Mouse (Mus musculus): ENCODE data around the gene Rnf227. TPM values are rescaled to one million over a fixed set of nuclear protein-coding genes. Genes with fewer than 3 reads are reported as not detected.

The Rnf227 gene
- polyA plus RNA-seq, 1 experiment from 2014 or later = 257 TPM

GRCm38 (mm10) chr11:69326408-69327156 is 13.7 kb upstream of the Rnf227 start:
- WGBS = 1% methylated on average over 45 of the region's 45 CpGs
- peaks cover 37% of the 10 kb centered on the region for H3K4me1 ChIP-seq (ENCODE audit: control insufficient read depth, insufficient read depth, low read depth, low read length)

GRCm38 (mm10) chr11:69327157-69327442 is 13.2 kb upstream of the Rnf227 start:
- peak overlapping the region; percentile 95 for H3K4me2 ChIP-seq (ENCODE audit: low read length)
- H3K9me3 ChIP-seq (ENCODE audit: control insufficient read depth, low read length) = no peaks in the 10 kb centered on the region
- no peak overlapping the region for H3K27ac ChIP-seq (ENCODE audit: low read depth, low read length)
- 18% methylated on average over 9 of the region's 9 CpGs for WGBS
- H3K27me3 ChIP-seq (replicated peaks; ENCODE audit: control insufficient read depth, insufficient read depth, low read length) = no peaks in the 10 kb centered on the region
- H3K9ac ChIP-seq (ENCODE audit: low read depth, low read length) = no peak overlapping the region
- ATAC-seq = no peak
- H3K4me3 ChIP-seq (ENCODE audit: low read length) = peak overlapping the region; percentile 50; the same call in 1 of the 2 replicates
- peaks cover 34% of the 10 kb centered on the region for H3K4me1 ChIP-seq (ENCODE audit: control insufficient read depth, insufficient read depth, low read depth, low read length)
- no peaks in the 10 kb centered on the region for H3K36me3 ChIP-seq (ENCODE audit: control insufficient read depth, insufficient read depth, low read length)

More at GRCm38 (mm10) chr11:69326408-69327156, 13.7 kb upstream of the Rnf227 start:
- H3K27me3 ChIP-seq (replicated peaks; ENCODE audit: control insufficient read depth, insufficient read depth, low read length) = no peaks in the 10 kb centered on the region
- no peaks in the 10 kb centered on the region for H3K9me3 ChIP-seq (ENCODE audit: control insufficient read depth, low read length)
- peak; percentile 12 for ATAC-seq
- peak overlapping the region; percentile 76 for H3K9ac ChIP-seq (ENCODE audit: low read depth, low read length)
- peak overlapping the region; percentile 95 for H3K4me2 ChIP-seq (ENCODE audit: low read length)
- peak overlapping the region; percentile 50 for H3K4me3 ChIP-seq (ENCODE audit: low read length)
- H3K36me3 ChIP-seq (ENCODE audit: control insufficient read depth, insufficient read depth, low read length) = no peaks in the 10 kb centered on the region
- 0 out of 2 replicates have a peak overlapping the region, but pooled peaks have one; percentile 36 for H3K27ac ChIP-seq (ENCODE audit: low read depth, low read length)

- H3K36me3 ChIP-seq (ENCODE audit: control insufficient read depth, insufficient read depth, low read length) = no peaks in the 10 kb centered on the region
- H3K4me3 ChIP-seq (ENCODE audit: low read length) = no peak overlapping the region
- H3K27ac ChIP-seq (ENCODE audit: low read depth, low read length) = no peak overlapping the region
- peaks cover 33% of the 10 kb centered on the region for H3K4me1 ChIP-seq (ENCODE audit: control insufficient read depth, insufficient read depth, low read depth, low read length)
- 54% methylated on average over 6 of the region's 6 CpGs for WGBS
- H3K9me3 ChIP-seq (ENCODE audit: control insufficient read depth, low read length) = no peaks in the 10 kb centered on the region
- no peak for ATAC-seq
- no peaks in the 10 kb centered on the region for H3K27me3 ChIP-seq (replicated peaks; ENCODE audit: control insufficient read depth, insufficient read depth, low read length)
- no peak overlapping the region for H3K9ac ChIP-seq (ENCODE audit: low read depth, low read length)
- H3K4me2 ChIP-seq (ENCODE audit: low read length) = no peak overlapping the region
Observed at GRCm38 (mm10) chr11:69327648-69328047, 12.6 kb upstream of the Rnf227 start.

GRCm38 (mm10) chr11:69328517-69328916 is 11.7 kb upstream of the Rnf227 start:
- Histone ChIP-seq H3K27me3 (replicated peaks; ENCODE audit: control insufficient read depth, insufficient read depth, low read length) (no peaks in the 10 kb centered on the region), H3K36me3 (ENCODE audit: control insufficient read depth, insufficient read depth, low read length) (no peaks in the 10 kb centered on the region), H3K27ac (ENCODE audit: low read depth, low read length) (no peak overlapping the region), H3K4me3 (ENCODE audit: low read length) (no peak overlapping the region), H3K4me2 (ENCODE audit: low read length) (no peak overlapping the region), H3K4me1 (ENCODE audit: control insufficient read depth, insufficient read depth, low read depth, low read length) (peaks cover 28% of the 10 kb centered on the region), H3K9ac (ENCODE audit: low read depth, low read length) (no peak overlapping the region), H3K9me3 (ENCODE audit: control insufficient read depth, low read length) (no peaks in the 10 kb centered on the region)
- no peak for ATAC-seq
- WGBS = 96% methylated on average over 6 of the region's 6 CpGs

- H3K4me3 ChIP-seq (ENCODE audit: low read length) = no peak overlapping the region
- no peaks in the 10 kb centered on the region for H3K27me3 ChIP-seq (replicated peaks; ENCODE audit: control insufficient read depth, insufficient read depth, low read length)
- ATAC-seq = no peak
- no peaks in the 10 kb centered on the region for H3K36me3 ChIP-seq (ENCODE audit: control insufficient read depth, insufficient read depth, low read length)
- H3K4me1 ChIP-seq (ENCODE audit: control insufficient read depth, insufficient read depth, low read depth, low read length) = peaks cover 18% of the 10 kb centered on the region
- no peaks in the 10 kb centered on the region for H3K9me3 ChIP-seq (ENCODE audit: control insufficient read depth, low read length)
- no peak overlapping the region; the same call in 1 of the 2 replicates for H3K4me2 ChIP-seq (ENCODE audit: low read length)
- WGBS = 91% methylated on average over 6 of the region's 6 CpGs
- no peak overlapping the region; the same call in 1 of the 2 replicates for H3K27ac ChIP-seq (ENCODE audit: low read depth, low read length)
- H3K9ac ChIP-seq (ENCODE audit: low read depth, low read length) = no peak overlapping the region
Observed at GRCm38 (mm10) chr11:69331152-69331551, 9.1 kb upstream of the Rnf227 start.

GRCm38 (mm10) chr11:69331929-69332405 is 8.3 kb upstream of the Rnf227 start:
- WGBS = 1% methylated on average over 24 of the region's 24 CpGs
- Histone ChIP-seq H3K9ac (ENCODE audit: low read depth, low read length) (peak overlapping the region; percentile 68), H3K27ac (ENCODE audit: low read depth, low read length) (peak overlapping the region; percentile 78), H3K4me3 (ENCODE audit: low read length) (peak overlapping the region; percentile 49), H3K4me1 (ENCODE audit: control insufficient read depth, insufficient read depth, low read depth, low read length) (peaks cover 12% of the 10 kb centered on the region), H3K9me3 (ENCODE audit: control insufficient read depth, low read length) (no peaks in the 10 kb centered on the region), H3K27me3 (replicated peaks; ENCODE audit: control insufficient read depth, insufficient read depth, low read length) (no peaks in the 10 kb centered on the region), H3K4me2 (ENCODE audit: low read length) (peak overlapping the region; percentile 70), H3K36me3 (ENCODE audit: control insufficient read depth, insufficient read depth, low read length) (no peaks in the 10 kb centered on the region)
- peak; percentile 85 for ATAC-seq

- Histone ChIP-seq H3K9me3 (ENCODE audit: control insufficient read depth, low read length) (no peaks in the 10 kb centered on the region), H3K27ac (ENCODE audit: low read depth, low read length) (0 out of 2 replicates have a peak overlapping the region, but pooled peaks have one; percentile 78), H3K36me3 (ENCODE audit: control insufficient read depth, insufficient read depth, low read length) (no peaks in the 10 kb centered on the region), H3K9ac (ENCODE audit: low read depth, low read length) (0 out of 2 replicates have a peak overlapping the region, but pooled peaks have one; percentile 68), H3K4me1 (ENCODE audit: control insufficient read depth, insufficient read depth, low read depth, low read length) (peaks cover 11% of the 10 kb centered on the region), H3K4me2 (ENCODE audit: low read length) (peak overlapping the region; percentile 70), H3K27me3 (replicated peaks; ENCODE audit: control insufficient read depth, insufficient read depth, low read length) (no peaks in the 10 kb centered on the region), H3K4me3 (ENCODE audit: low read length) (no peak overlapping the region)
- ATAC-seq = no peak
- 40% methylated on average over 8 of the region's 8 CpGs for WGBS
Observed at GRCm38 (mm10) chr11:69332713-69333253, 7.5 kb upstream of the Rnf227 start.

GRCm38 (mm10) chr11:69333922-69334321 is 6.3 kb upstream of the Rnf227 start:
- no peak overlapping the region for H3K9ac ChIP-seq (ENCODE audit: low read depth, low read length)
- WGBS = 60% methylated on average over 3 of the region's 3 CpGs

GRCm38 (mm10) chr11:69334796-69335195 is 5.5 kb upstream of the Rnf227 start:
- Histone ChIP-seq H3K27me3 (replicated peaks; ENCODE audit: control insufficient read depth, insufficient read depth, low read length) (no peaks in the 10 kb centered on the region), H3K36me3 (ENCODE audit: control insufficient read depth, insufficient read depth, low read length) (no peaks in the 10 kb centered on the region), H3K4me2 (ENCODE audit: low read length) (no peak overlapping the region), H3K4me1 (ENCODE audit: control insufficient read depth, insufficient read depth, low read depth, low read length) (peaks cover 12% of the 10 kb centered on the region), H3K9me3 (ENCODE audit: control insufficient read depth, low read length) (no peaks in the 10 kb centered on the region), H3K27ac (ENCODE audit: low read depth, low read length) (no peak overlapping the region), H3K4me3 (ENCODE audit: low read length) (no peak overlapping the region), H3K9ac (ENCODE audit: low read depth, low read length) (no peak overlapping the region)
- 77% methylated on average over 4 of the region's 4 CpGs for WGBS
- ATAC-seq = no peak

More at GRCm38 (mm10) chr11:69333922-69334321, 6.3 kb upstream of the Rnf227 start:
- Histone ChIP-seq H3K27me3 (replicated peaks; ENCODE audit: control insufficient read depth, insufficient read depth, low read length) (no peaks in the 10 kb centered on the region), H3K4me2 (ENCODE audit: low read length) (no peak overlapping the region), H3K27ac (ENCODE audit: low read depth, low read length) (no peak overlapping the region), H3K4me1 (ENCODE audit: control insufficient read depth, insufficient read depth, low read depth, low read length) (peaks cover 11% of the 10 kb centered on the region), H3K9me3 (ENCODE audit: control insufficient read depth, low read length) (no peaks in the 10 kb centered on the region), H3K4me3 (ENCODE audit: low read length) (no peak overlapping the region), H3K36me3 (ENCODE audit: control insufficient read depth, insufficient read depth, low read length) (no peaks in the 10 kb centered on the region)
- no peak for ATAC-seq
